Mouse (Mus musculus): ENCODE results near the gene Fdxacb1.

DNA sequence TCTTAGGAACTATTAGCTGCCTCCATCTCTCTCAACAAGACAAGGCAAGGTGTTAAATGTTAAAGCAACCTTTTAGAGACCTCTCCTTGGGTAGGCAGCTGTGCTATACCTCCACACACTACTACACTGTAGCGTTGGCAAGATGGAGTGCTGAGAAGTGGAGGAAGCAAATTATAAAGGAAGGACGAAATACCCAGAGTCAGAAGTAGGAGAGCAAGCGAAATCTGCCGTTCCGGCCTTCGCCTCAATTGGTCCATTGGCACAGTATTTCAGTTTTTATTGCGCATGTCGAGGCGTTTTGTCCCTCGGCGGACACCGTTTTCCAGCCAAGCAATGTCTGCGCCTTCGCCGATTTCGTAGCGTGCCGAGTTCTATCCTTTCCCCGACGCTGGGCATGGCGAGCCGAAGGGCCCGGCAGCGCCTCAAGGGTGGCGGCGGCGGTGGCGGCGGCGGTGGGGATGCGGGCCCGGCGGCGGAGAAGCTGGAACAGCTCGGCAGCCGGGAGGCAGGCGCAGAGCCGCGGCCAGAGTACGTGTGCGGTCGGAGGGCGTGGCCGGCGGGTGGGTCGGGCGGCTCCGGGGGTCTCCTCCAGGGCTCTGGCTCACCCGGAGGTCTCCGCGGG, 7.1 kb downstream of the Fdxacb1 start, which contains the start of the genes Alg9 and 1110032A03Rik:
- no peak for TF ChIP-seq TAL1 (IDR thresholded peaks at IDR 0.05; ENCODE audit: low read length)
- no peak for TF ChIP-seq GATA1 (IDR thresholded peaks at IDR 0.05; ENCODE audit: low read length)

Measured in erythroblast, embryonic 14.5 days (primary cell).